Mouse (Mus musculus): Measurements from ENCODE around the gene Kif3b. TPM values are rescaled to one million over a fixed set of nuclear protein-coding genes. Genes with fewer than 3 reads are reported as not detected.

Kif3b gene
- polyA plus RNA-seq, 1 experiment from 2014 or later, result 3.2 TPM

DNA sequence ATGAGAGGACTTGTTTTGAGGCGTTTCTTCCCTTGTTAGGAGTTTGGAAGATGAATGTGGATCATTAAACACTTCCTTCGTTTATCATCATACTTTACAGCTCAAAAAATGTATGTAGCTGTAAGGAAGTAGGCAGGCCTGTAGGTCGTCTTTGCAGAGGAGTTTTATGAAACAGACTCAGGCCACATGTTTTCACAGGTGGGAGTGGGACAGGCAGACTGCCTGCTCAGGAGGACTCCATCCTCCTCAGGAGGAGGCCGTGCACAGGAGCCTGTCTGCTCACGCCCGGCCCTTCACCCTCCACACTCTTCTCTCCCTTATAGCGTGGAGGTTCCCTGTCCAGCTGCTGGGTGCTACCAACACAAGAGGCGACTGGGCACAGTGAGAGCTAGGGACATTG lies 17.9 kb downstream of the Kif3b start:
- WGBS, result 79% methylated on average over 8 of the region's 8 CpGs
- no peak overlapping the region for H3K27ac ChIP-seq (ENCODE audit: low read depth, low read length)
- H3K36me3 ChIP-seq (ENCODE audit: control insufficient read depth, insufficient read depth, low read length), result no peaks in the 10 kb centered on the region
- H3K4me3 ChIP-seq (ENCODE audit: low read depth, low read length), result no peak overlapping the region
- no peak for ATAC-seq (replicated peaks; ENCODE audit: low FRiP score)
- no peaks in the 10 kb centered on the region for H3K27me3 ChIP-seq (replicated peaks; ENCODE audit: control insufficient read depth, insufficient read depth, low read length)
- no peak overlapping the region for H3K4me2 ChIP-seq
- DNase-seq (ENCODE audit: low spot score), result no peak
- H3K9ac ChIP-seq (ENCODE audit: low read depth, low read length), result no peak overlapping the region
- peaks cover 2% of the 10 kb centered on the region; the same call in 1 of the 2 replicates for H3K4me1 ChIP-seq (replicated peaks; ENCODE audit: control insufficient read depth, insufficient read depth, low read length)
- no peaks in the 10 kb centered on the region for H3K9me3 ChIP-seq (ENCODE audit: control insufficient read depth, low read length)

DNA sequence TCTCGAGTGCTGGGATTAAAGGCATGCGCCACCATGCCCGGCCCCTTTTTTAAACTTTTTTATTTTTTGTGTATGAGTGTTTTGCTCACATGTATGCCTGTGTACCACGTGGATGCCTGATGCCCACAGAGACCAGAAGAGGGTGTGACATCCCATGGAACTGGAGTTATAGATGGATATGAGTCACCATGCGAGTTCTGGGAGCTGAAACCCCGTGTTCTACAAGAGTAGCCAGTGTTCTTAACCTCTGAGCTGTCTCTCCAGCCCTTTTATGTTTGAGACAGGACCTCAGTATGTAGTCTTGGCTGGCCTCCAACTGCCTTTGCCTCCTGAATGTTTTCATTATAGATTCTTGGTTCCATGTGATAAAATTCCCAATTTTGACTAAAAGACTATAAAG lies 19.0 kb downstream of the Kif3b start:
- no peak overlapping the region for H3K4me3 ChIP-seq (ENCODE audit: low read depth, low read length)
- WGBS, result 81% methylated on average over 6 of the region's 6 CpGs
- H3K4me2 ChIP-seq, result no peak overlapping the region
- no peaks in the 10 kb centered on the region for H3K27me3 ChIP-seq (replicated peaks; ENCODE audit: control insufficient read depth, insufficient read depth, low read length)
- no peak overlapping the region for H3K9ac ChIP-seq (ENCODE audit: low read depth, low read length)
- H3K27ac ChIP-seq (ENCODE audit: low read depth, low read length), result no peak overlapping the region
- DNase-seq (ENCODE audit: low spot score) (no peak), ATAC-seq (replicated peaks; ENCODE audit: low FRiP score) (no peak)
- no peaks in the 10 kb centered on the region for H3K36me3 ChIP-seq (ENCODE audit: control insufficient read depth, insufficient read depth, low read length)
- H3K9me3 ChIP-seq (ENCODE audit: control insufficient read depth, low read length), result no peaks in the 10 kb centered on the region
- peaks cover 2% of the 10 kb centered on the region; the same call in 1 of the 2 replicates for H3K4me1 ChIP-seq (replicated peaks; ENCODE audit: control insufficient read depth, insufficient read depth, low read length)

- Histone ChIP-seq H3K9ac (ENCODE audit: low read depth, low read length) (no peak overlapping the region), H3K4me2 (no peak overlapping the region), H3K4me1 (replicated peaks; ENCODE audit: control insufficient read depth, insufficient read depth, low read length) (no peaks in the 10 kb centered on the region; the same call in 1 of the 2 replicates), H3K36me3 (ENCODE audit: control insufficient read depth, insufficient read depth, low read length) (no peaks in the 10 kb centered on the region), H3K4me3 (ENCODE audit: low read depth, low read length) (no peak overlapping the region), H3K9me3 (ENCODE audit: control insufficient read depth, low read length) (no peaks in the 10 kb centered on the region), H3K27ac (ENCODE audit: low read depth, low read length) (no peak overlapping the region), H3K27me3 (replicated peaks; ENCODE audit: control insufficient read depth, insufficient read depth, low read length) (no peaks in the 10 kb centered on the region)
- DNase-seq (ENCODE audit: low spot score), result no peak
- ATAC-seq (replicated peaks; ENCODE audit: low FRiP score), result no peak
- 88% methylated on average over 9 of the region's 9 CpGs for WGBS
Observed at GRCm38 (mm10) chr2:153312884-153313283, 21.7 kb downstream of the Kif3b start.

- ATAC-seq (replicated peaks; ENCODE audit: low FRiP score) (no peak), DNase-seq (ENCODE audit: low spot score) (no peak)
- Histone ChIP-seq H3K4me2 (no peak overlapping the region), H3K4me3 (ENCODE audit: low read depth, low read length) (no peak overlapping the region), H3K27me3 (replicated peaks; ENCODE audit: control insufficient read depth, insufficient read depth, low read length) (no peaks in the 10 kb centered on the region), H3K27ac (ENCODE audit: low read depth, low read length) (no peak overlapping the region), H3K36me3 (ENCODE audit: control insufficient read depth, insufficient read depth, low read length) (peaks cover 7% of the 10 kb centered on the region), H3K9me3 (ENCODE audit: control insufficient read depth, low read length) (no peaks in the 10 kb centered on the region), H3K4me1 (replicated peaks; ENCODE audit: control insufficient read depth, insufficient read depth, low read length) (no peaks in the 10 kb centered on the region), H3K9ac (ENCODE audit: low read depth, low read length) (no peak overlapping the region)
- whole genome bisulfite sequencing, result 88% methylated on average over 4 of the region's 4 CpGs
Observed at GRCm38 (mm10) chr2:153318408-153318807, 27.2 kb downstream of the Kif3b start.

DNA sequence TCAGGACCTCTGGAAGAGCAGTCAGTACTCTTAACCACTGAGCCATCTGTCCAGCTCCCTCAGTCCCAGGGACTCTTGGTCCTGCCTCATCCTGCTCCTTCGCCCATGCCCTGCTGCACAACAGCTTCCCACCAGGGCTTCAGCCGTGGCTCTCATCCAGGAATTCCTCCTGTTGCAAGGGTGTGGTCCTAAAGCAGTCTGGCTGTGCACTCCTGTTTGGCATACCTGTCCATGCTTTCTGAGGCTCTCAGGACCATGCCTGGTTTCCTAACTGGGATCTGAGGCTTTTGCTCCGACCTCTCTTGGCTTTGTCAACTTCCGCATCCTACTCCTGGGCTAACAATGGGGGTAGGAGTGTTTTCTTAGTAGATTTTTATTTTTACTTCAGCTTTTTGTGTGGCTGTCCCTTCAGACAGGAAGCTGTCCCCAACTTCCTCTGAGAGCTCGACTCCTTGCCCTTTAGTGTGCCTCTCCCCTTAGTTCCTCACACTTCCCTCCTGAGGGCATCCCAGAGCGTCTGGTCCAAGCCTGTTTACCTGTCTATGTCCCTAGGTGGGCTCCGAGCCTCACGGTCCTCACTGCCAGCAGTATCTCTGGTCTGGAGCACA lies 27.9 kb downstream of the Kif3b start:
- Histone ChIP-seq H3K27me3 (replicated peaks; ENCODE audit: control insufficient read depth, insufficient read depth, low read length) (no peaks in the 10 kb centered on the region), H3K36me3 (ENCODE audit: control insufficient read depth, insufficient read depth, low read length) (peaks cover 7% of the 10 kb centered on the region), H3K4me3 (ENCODE audit: low read depth, low read length) (no peak overlapping the region), H3K9ac (ENCODE audit: low read depth, low read length) (no peak overlapping the region), H3K9me3 (ENCODE audit: control insufficient read depth, low read length) (no peaks in the 10 kb centered on the region), H3K27ac (ENCODE audit: low read depth, low read length) (no peak overlapping the region), H3K4me1 (replicated peaks; ENCODE audit: control insufficient read depth, insufficient read depth, low read length) (no peaks in the 10 kb centered on the region), H3K4me2 (no peak overlapping the region)
- no peak for ATAC-seq (replicated peaks; ENCODE audit: low FRiP score)
- 68% methylated on average over 8 of the region's 8 CpGs for WGBS
- DNase-seq (ENCODE audit: low spot score), result no peak

- ATAC-seq (replicated peaks; ENCODE audit: low FRiP score), result no peak
- no peak overlapping the region for H3K27ac ChIP-seq (ENCODE audit: low read depth, low read length)
- WGBS, result 84% methylated on average over 9 of the region's 9 CpGs
Observed at GRCm38 (mm10) chr2:153325706-153326376, 34.6 kb downstream of the Kif3b start.

GRCm38 (mm10) chr2:153332271-153332670 lies 41.1 kb downstream of the Kif3b start:
- Histone ChIP-seq H3K4me3 (ENCODE audit: low read depth, low read length) (no peak overlapping the region), H3K4me1 (replicated peaks; ENCODE audit: control insufficient read depth, insufficient read depth, low read length) (peaks cover 11% of the 10 kb centered on the region), H3K4me2 (no peak overlapping the region), H3K27ac (ENCODE audit: low read depth, low read length) (no peak overlapping the region), H3K9ac (ENCODE audit: low read depth, low read length) (no peak overlapping the region), H3K9me3 (ENCODE audit: control insufficient read depth, low read length) (no peaks in the 10 kb centered on the region), H3K27me3 (replicated peaks; ENCODE audit: control insufficient read depth, insufficient read depth, low read length) (no peaks in the 10 kb centered on the region), H3K36me3 (ENCODE audit: control insufficient read depth, insufficient read depth, low read length) (peaks cover 5% of the 10 kb centered on the region; the same call in 1 of the 2 replicates)
- DNase-seq (ENCODE audit: low spot score) (no peak), ATAC-seq (replicated peaks; ENCODE audit: low FRiP score) (no peak)
- WGBS, result 97% methylated on average over 5 of the region's 5 CpGs

More at GRCm38 (mm10) chr2:153325706-153326376, 34.6 kb downstream of the Kif3b start:
- DNase-seq (ENCODE audit: low spot score), result no peak
- Histone ChIP-seq H3K9me3 (ENCODE audit: control insufficient read depth, low read length) (no peaks in the 10 kb centered on the region), H3K9ac (ENCODE audit: low read depth, low read length) (no peak overlapping the region), H3K4me1 (replicated peaks; ENCODE audit: control insufficient read depth, insufficient read depth, low read length) (no peaks in the 10 kb centered on the region), H3K36me3 (ENCODE audit: control insufficient read depth, insufficient read depth, low read length) (peaks cover 14% of the 10 kb centered on the region), H3K4me2 (no peak overlapping the region), H3K27me3 (replicated peaks; ENCODE audit: control insufficient read depth, insufficient read depth, low read length) (no peaks in the 10 kb centered on the region), H3K4me3 (ENCODE audit: low read depth, low read length) (no peak overlapping the region)

DNA sequence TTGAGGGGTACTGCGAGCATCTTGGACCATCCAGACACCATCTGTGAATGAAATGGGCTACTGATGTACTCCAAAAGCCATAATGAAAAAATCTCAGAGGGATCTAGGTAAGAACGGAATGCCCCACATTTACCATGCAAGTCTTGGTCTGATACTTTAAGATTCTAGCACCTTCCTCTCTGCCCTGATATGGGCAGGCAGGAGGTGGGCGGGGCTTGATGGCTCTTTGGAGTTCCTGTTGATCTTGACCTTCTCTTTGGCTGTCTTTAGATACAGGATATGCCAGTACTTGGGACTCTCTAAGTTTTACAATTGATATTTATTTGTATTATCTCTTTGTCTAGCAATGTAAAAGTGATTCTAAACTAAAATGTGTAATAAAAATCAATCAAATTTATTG lies 41.8 kb downstream of the Kif3b start:
- Histone ChIP-seq H3K9ac (ENCODE audit: low read depth, low read length) (no peak overlapping the region), H3K27ac (ENCODE audit: low read depth, low read length) (no peak overlapping the region), H3K9me3 (ENCODE audit: control insufficient read depth, low read length) (no peaks in the 10 kb centered on the region), H3K4me3 (ENCODE audit: low read depth, low read length) (no peak overlapping the region), H3K36me3 (ENCODE audit: control insufficient read depth, insufficient read depth, low read length) (peaks cover 5% of the 10 kb centered on the region; the same call in 1 of the 2 replicates), H3K27me3 (replicated peaks; ENCODE audit: control insufficient read depth, insufficient read depth, low read length) (no peaks in the 10 kb centered on the region), H3K4me1 (replicated peaks; ENCODE audit: control insufficient read depth, insufficient read depth, low read length) (peaks cover 11% of the 10 kb centered on the region), H3K4me2 (no peak overlapping the region)
- ATAC-seq (replicated peaks; ENCODE audit: low FRiP score) (no peak), DNase-seq (ENCODE audit: low spot score) (no peak)
- 88% methylated on average over 3 of the region's 3 CpGs for WGBS

DNA sequence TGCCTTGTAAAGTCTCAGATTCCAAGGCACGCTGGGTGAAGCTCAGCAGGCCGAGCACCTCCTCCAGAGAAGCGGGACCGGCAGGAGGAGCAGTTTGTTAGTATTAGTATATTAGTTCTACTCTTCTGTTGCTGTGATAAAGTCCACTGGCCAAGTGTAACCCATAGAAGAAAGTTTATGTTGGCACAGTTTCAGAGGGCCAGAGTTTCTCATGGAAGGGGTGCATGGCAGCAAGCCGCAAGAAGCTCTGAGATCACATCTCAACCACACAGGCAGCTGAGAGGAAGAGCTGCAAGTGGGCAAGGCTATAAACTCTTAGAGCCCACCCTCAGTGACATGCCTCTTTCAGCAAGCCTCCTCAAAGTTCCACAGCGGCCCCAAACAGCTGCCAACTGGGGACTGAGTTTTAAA lies 42.6 kb downstream of the Kif3b start:
- no peaks in the 10 kb centered on the region for H3K27me3 ChIP-seq (replicated peaks; ENCODE audit: control insufficient read depth, insufficient read depth, low read length)
- DNase-seq (ENCODE audit: low spot score), result no peak
- 82% methylated on average over 6 of the region's 6 CpGs for WGBS
- no peak overlapping the region for H3K27ac ChIP-seq (ENCODE audit: low read depth, low read length)
- peaks cover 11% of the 10 kb centered on the region for H3K4me1 ChIP-seq (replicated peaks; ENCODE audit: control insufficient read depth, insufficient read depth, low read length)
- no peak overlapping the region for H3K9ac ChIP-seq (ENCODE audit: low read depth, low read length)
- no peak for ATAC-seq (replicated peaks; ENCODE audit: low FRiP score)
- no peaks in the 10 kb centered on the region for H3K9me3 ChIP-seq (ENCODE audit: control insufficient read depth, low read length)
- no peak overlapping the region for H3K4me3 ChIP-seq (ENCODE audit: low read depth, low read length)
- H3K36me3 ChIP-seq (ENCODE audit: control insufficient read depth, insufficient read depth, low read length), result peaks cover 2% of the 10 kb centered on the region; the same call in 1 of the 2 replicates
- no peak overlapping the region for H3K4me2 ChIP-seq
